Mouse (Mus musculus) skeletal muscle tissue, adult 2 months (tissue): ENCODE data around the gene Pphln1.
A peak's percentile ranks its signal among the peaks of the same experiment; 100 is the strongest.
"Not testable (repeated sequence)": the region's sequence is repeated elsewhere in the genome, so short reads cannot be mapped to it uniquely, and the experiment has no call there.

Experiments
- DNase-seq: peaks from one replicate; pipeline ENCODE4 v3.0.0-alpha.2; 2012; ENCODE audit warnings: low read depth, low spot score

The Pphln1 gene

GRCm38 (mm10) chr15:93397826-93398698 is at the start of gene Pphln1, which contains the start of gene Zcrb1:
Pphln1 (plus strand) TSS chr15:93398350.
Zcrb1 (minus strand) TSS chr15:93398334.
- peak; percentile 58 for DNase-seq

GRCm38 (mm10) chr15:93358346-93359095 is 39.6 kb upstream of the Pphln1 start:
- DNase-seq, result no peak

GRCm38 (mm10) chr15:93365561-93365960 is 32.6 kb upstream of the Pphln1 start:
- no peak for DNase-seq

GRCm38 (mm10) chr15:93368558-93368957 is 29.6 kb upstream of the Pphln1 start:
- DNase-seq, result no peak

GRCm38 (mm10) chr15:93371838-93372237 is 26.3 kb upstream of the Pphln1 start:
- no peak for DNase-seq

GRCm38 (mm10) chr15:93372525-93373119 is 25.5 kb upstream of the Pphln1 start:
- not testable (repeated sequence) for DNase-seq

GRCm38 (mm10) chr15:93375696-93376095 is 22.5 kb upstream of the Pphln1 start:
- no peak for DNase-seq

GRCm38 (mm10) chr15:93379177-93379576 is 19.0 kb upstream of the Pphln1 start:
- DNase-seq, result no peak

- no peak for DNase-seq
Measured at GRCm38 (mm10) chr15:93381337-93381736, 16.8 kb upstream of the Pphln1 start.

GRCm38 (mm10) chr15:93397269-93397668 is 881 bp upstream of the Pphln1 start:
- DNase-seq, result no peak

GRCm38 (mm10) chr15:93398699-93399540 is 770 bp downstream of the Pphln1 start:
- no peak for DNase-seq

- DNase-seq, result no peak
Measured at GRCm38 (mm10) chr15:93401446-93401845, 3.3 kb downstream of the Pphln1 start.

GRCm38 (mm10) chr15:93402730-93403129 is 4.6 kb downstream of the Pphln1 start:
- DNase-seq, result no peak

GRCm38 (mm10) chr15:93404849-93405248 is 6.7 kb downstream of the Pphln1 start:
- DNase-seq, result no peak

- DNase-seq, result no peak
Measured at GRCm38 (mm10) chr15:93405446-93405986, 7.4 kb downstream of the Pphln1 start.

- no peak for DNase-seq
Measured at GRCm38 (mm10) chr15:93406492-93406891, 8.3 kb downstream of the Pphln1 start.

GRCm38 (mm10) chr15:93412445-93412844 is 14.3 kb downstream of the Pphln1 start:
- no peak for DNase-seq

- DNase-seq, result no peak
Measured at GRCm38 (mm10) chr15:93414456-93414855, 16.3 kb downstream of the Pphln1 start.

GRCm38 (mm10) chr15:93416300-93416699 is 18.1 kb downstream of the Pphln1 start:
- no peak for DNase-seq

GRCm38 (mm10) chr15:93420596-93420995 is 22.4 kb downstream of the Pphln1 start:
- DNase-seq, result no peak

GRCm38 (mm10) chr15:93422537-93422936 is 24.4 kb downstream of the Pphln1 start:
- DNase-seq, result no peak
